Mouse (Mus musculus) forebrain, embryonic 11.5 days (tissue): ENCODE results near the gene Capn11. TPM values are rescaled to one million over a fixed set of nuclear protein-coding genes. Genes with fewer than 3 reads are reported as not detected.

Source experiments
- ATAC-seq: fragments of 200-750 bp; cut with Nextera tagmentation; replicated peaks from 2 replicates; pipeline ENCODE4 v1.8.0; 2017; ENCODE audit warnings: moderate TSS enrichment; ENCODE audit not compliant: low FRiP score
- DNase-seq: peaks from one replicate; pipeline ENCODE4 v3.0.0-alpha.2; 2017; ENCODE audit warnings: low spot score
- H3K27ac ChIP-seq: fragments of 300-500 bp; sonication (generic); 2 replicates; pipeline ENCODE4 v1.5.1; 2014; ENCODE audit warnings: low read depth, low read length
- H3K27me3 ChIP-seq: fragments of 300-500 bp; sonication (generic); 2 replicates; pipeline ENCODE4 v1.6.1; 2014; ENCODE audit warnings: mild to moderate bottlenecking, low read length, mixed read lengths; ENCODE audit not compliant: control insufficient read depth, insufficient read depth
- H3K36me3 ChIP-seq: fragments of 300-500 bp; sonication (generic); 2 replicates; pipeline ENCODE4 v1.6.1; 2014; ENCODE audit warnings: mild to moderate bottlenecking, low read length, moderate library complexity, mixed read lengths; ENCODE audit not compliant: control insufficient read depth, insufficient read depth
- H3K4me1 ChIP-seq: fragments of 300-500 bp; sonication (generic); replicated peaks from 2 replicates; pipeline ENCODE4 v1.6.1; 2014; ENCODE audit warnings: low read length, mixed read lengths; ENCODE audit not compliant: control insufficient read depth, insufficient read depth
- H3K4me2 ChIP-seq: fragments of 300-500 bp; sonication (generic); 2 replicates; pipeline ENCODE4 v1.6.1; 2014; ENCODE audit warnings: low read depth, mild to moderate bottlenecking, low read length, moderate library complexity, mixed read lengths; ENCODE audit not compliant: severe bottlenecking
- H3K4me3 ChIP-seq: fragments of 300-500 bp; sonication (generic); 2 replicates; pipeline ENCODE4 v1.5.1; 2014; ENCODE audit warnings: low read depth, low read length
- H3K9ac ChIP-seq: fragments of 300-500 bp; sonication (generic); 2 replicates; pipeline ENCODE4 v1.6.1; 2014; ENCODE audit warnings: low read length
- H3K9me3 ChIP-seq: fragments of 300-500 bp; sonication (generic); 2 replicates; pipeline ENCODE4 v1.6.1; 2016; ENCODE audit warnings: low read length, mixed read lengths; ENCODE audit not compliant: control insufficient read depth
- WGBS: fragments of 180-500 bp; shearing (Covaris S2); extraction: QIAGEN DNeasy Blood & Tissue Kit; methylation state at CpG from one replicate; pipeline ENCODE4 v1.1.7; 2014; 5-methylcytosine and 5-hydroxymethylcytosine counted together
- polyA plus RNA-seq: library from polyadenylated mRNA; unstranded; fragments of >200 nt; fragmentation: Nextera tagmentation; extraction: Ambion mirVana; gene quantifications from 2 replicates; pipeline ENCODE4 v1.2.1, GENCODE M21; 2014

Capn11 gene
- 0.44 and 0.69 TPM in 2 replicates for polyA plus RNA-seq

DNA sequence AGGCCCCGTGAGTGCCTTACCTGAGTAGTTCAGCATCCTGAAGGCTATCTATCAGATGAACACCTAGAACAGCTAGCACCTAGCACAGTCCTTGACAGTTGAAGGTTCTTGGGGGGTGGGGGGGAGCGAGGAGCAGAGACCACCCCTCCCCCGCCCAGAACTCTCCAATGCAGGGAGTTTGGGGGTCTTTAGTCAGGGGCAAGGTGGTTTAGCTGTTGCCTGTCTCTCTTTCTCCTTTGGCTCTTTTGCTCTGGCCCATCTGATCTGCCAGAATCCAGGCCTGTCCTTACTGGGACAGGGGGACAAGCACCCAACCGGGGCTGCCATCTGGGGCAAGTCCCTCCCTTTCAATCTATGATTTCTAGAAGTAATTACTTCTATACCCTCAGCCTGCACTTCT is at the start of gene Capn11:
Capn11 (minus strand) TSS at position 101 of the 400 bp plus-strand sequence.
- 84% methylated on average over 4 of the region's 4 CpGs for WGBS
- H3K9ac ChIP-seq = no peak within 1 kb of the TSS
- DNase-seq (no peak), ATAC-seq (no peak)
- H3K27ac ChIP-seq = no peak within 1 kb of the TSS
- no peaks in the 10 kb centered on the region for H3K4me1 ChIP-seq
- H3K4me2 ChIP-seq = no peak within 1 kb of the TSS
- H3K9me3 ChIP-seq = no peaks in the 10 kb centered on the region
- no peaks in the 10 kb centered on the region for H3K36me3 ChIP-seq
- no peak within 1 kb of the TSS for H3K4me3 ChIP-seq
- no peaks in the 10 kb centered on the region for H3K27me3 ChIP-seq

DNA sequence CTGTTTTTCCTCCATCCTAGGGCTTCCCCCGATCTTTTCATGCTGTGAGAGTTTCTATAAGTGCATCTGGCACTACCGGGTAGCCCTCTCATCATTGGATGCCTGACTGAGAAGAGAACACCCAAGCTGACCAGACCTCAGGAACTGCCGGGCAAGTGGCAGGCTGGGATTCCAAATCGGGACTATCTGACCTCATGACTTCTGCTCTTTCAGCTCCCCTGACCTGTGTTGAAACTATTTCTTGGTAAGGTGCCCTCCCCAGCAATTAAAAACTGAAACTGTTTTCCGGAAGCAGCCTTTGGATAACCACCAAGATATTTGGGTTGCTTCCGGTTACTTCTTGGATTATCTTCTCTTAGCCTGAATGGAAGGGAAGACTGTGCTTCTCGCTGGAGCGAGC is 49.1 kb upstream of the Capn11 start:
- ATAC-seq = no peak

GRCm38 (mm10) chr17:45707376-45707775 is 48.3 kb upstream of the Capn11 start:
- H3K4me1 ChIP-seq = no peaks in the 10 kb centered on the region
- H3K4me3 ChIP-seq = no peak overlapping the region
- H3K4me2 ChIP-seq = no peak overlapping the region
- no peaks in the 10 kb centered on the region for H3K36me3 ChIP-seq
- no peaks in the 10 kb centered on the region for H3K27me3 ChIP-seq
- DNase-seq (no peak), ATAC-seq (no peak)
- no peak overlapping the region for H3K27ac ChIP-seq
- H3K9ac ChIP-seq = no peak overlapping the region
- WGBS = 38% methylated on average over 3 of the region's 3 CpGs
- H3K9me3 ChIP-seq = no peaks in the 10 kb centered on the region

More for the DNA sequence above, 49.1 kb upstream of the Capn11 start:
- 87% methylated on average over 8 of the region's 8 CpGs for WGBS
- Histone ChIP-seq H3K27me3 (no peaks in the 10 kb centered on the region), H3K4me3 (no peak overlapping the region), H3K9me3 (no peaks in the 10 kb centered on the region), H3K27ac (no peak overlapping the region), H3K9ac (no peak overlapping the region), H3K4me2 (no peak overlapping the region), H3K36me3 (no peaks in the 10 kb centered on the region), H3K4me1 (no peaks in the 10 kb centered on the region)
- DNase-seq = no peak

DNA sequence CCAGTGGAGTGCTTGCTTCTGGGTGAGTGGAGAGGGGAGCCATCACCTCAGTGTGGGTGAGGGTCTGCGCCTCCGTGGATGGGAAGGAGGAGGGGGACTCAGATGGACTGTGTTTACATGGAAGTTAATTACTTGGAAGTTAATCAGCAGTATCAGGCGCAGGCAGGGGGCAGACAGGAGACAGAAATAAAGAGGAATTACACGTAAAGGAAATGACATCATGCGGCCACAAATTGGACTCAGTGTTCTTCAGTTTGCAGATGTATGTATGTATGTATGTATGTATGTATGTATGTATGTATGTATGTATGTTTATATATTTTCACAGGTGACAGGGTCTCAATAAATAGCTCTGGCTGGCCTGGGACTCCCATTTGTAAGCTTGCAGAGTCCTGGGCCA is 47.7 kb upstream of the Capn11 start:
- 75% methylated on average over 5 of the region's 5 CpGs for WGBS
- no peak overlapping the region for H3K27ac ChIP-seq
- no peak for DNase-seq
- H3K36me3 ChIP-seq = no peaks in the 10 kb centered on the region
- H3K9me3 ChIP-seq = no peaks in the 10 kb centered on the region
- no peak overlapping the region for H3K4me2 ChIP-seq
- ATAC-seq = no peak
- no peaks in the 10 kb centered on the region for H3K27me3 ChIP-seq
- H3K4me1 ChIP-seq = no peaks in the 10 kb centered on the region
- no peak overlapping the region for H3K9ac ChIP-seq
- H3K4me3 ChIP-seq = no peak overlapping the region

GRCm38 (mm10) chr17:45703187-45703586 is 44.1 kb upstream of the Capn11 start:
- Histone ChIP-seq H3K9me3 (no peaks in the 10 kb centered on the region), H3K4me1 (no peaks in the 10 kb centered on the region), H3K4me2 (no peak overlapping the region), H3K27ac (no peak overlapping the region), H3K27me3 (no peaks in the 10 kb centered on the region), H3K9ac (no peak overlapping the region), H3K36me3 (no peaks in the 10 kb centered on the region), H3K4me3 (no peak overlapping the region)
- WGBS = 67% methylated on average over 7 of the region's 7 CpGs
- DNase-seq = no peak
- ATAC-seq = no peak

DNA sequence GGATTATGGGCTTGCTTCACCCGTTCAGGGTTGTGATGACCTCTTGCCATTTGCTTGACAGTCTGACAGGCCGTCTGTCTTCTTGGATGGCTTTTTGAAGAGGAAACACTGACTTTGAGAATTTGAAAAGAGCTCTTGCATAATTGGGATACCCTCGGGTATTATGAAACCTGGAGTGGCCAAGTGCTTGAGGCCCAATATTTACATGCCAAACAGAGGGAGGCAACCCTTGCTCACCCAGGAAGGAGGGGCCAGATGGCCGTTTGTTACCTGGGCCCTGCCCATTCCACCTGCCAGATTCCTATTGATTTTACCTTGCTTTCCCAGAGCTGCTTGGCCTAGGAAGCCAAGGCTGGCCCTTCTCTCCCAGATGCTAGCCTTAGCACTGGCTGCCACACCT is 43.1 kb upstream of the Capn11 start:
- no peak for ATAC-seq
- no peak overlapping the region for H3K4me3 ChIP-seq
- 65% methylated on average over 4 of the region's 4 CpGs for WGBS
- DNase-seq = no peak
- no peak overlapping the region for H3K9ac ChIP-seq
- no peak overlapping the region for H3K27ac ChIP-seq
- H3K4me2 ChIP-seq = no peak overlapping the region
- H3K4me1 ChIP-seq = no peaks in the 10 kb centered on the region
- no peaks in the 10 kb centered on the region for H3K9me3 ChIP-seq
- no peaks in the 10 kb centered on the region for H3K36me3 ChIP-seq
- H3K27me3 ChIP-seq = no peaks in the 10 kb centered on the region

GRCm38 (mm10) chr17:45701236-45701591 is 42.1 kb upstream of the Capn11 start:
- WGBS = 76% methylated on average over 9 of the region's 9 CpGs
- H3K36me3 ChIP-seq = no peaks in the 10 kb centered on the region
- H3K4me1 ChIP-seq = no peaks in the 10 kb centered on the region
- no peaks in the 10 kb centered on the region for H3K9me3 ChIP-seq
- no peak overlapping the region for H3K27ac ChIP-seq
- H3K9ac ChIP-seq = no peak overlapping the region
- H3K4me2 ChIP-seq = no peak overlapping the region
- DNase-seq = no peak
- no peaks in the 10 kb centered on the region for H3K27me3 ChIP-seq
- ATAC-seq = no peak
- no peak overlapping the region for H3K4me3 ChIP-seq

DNA sequence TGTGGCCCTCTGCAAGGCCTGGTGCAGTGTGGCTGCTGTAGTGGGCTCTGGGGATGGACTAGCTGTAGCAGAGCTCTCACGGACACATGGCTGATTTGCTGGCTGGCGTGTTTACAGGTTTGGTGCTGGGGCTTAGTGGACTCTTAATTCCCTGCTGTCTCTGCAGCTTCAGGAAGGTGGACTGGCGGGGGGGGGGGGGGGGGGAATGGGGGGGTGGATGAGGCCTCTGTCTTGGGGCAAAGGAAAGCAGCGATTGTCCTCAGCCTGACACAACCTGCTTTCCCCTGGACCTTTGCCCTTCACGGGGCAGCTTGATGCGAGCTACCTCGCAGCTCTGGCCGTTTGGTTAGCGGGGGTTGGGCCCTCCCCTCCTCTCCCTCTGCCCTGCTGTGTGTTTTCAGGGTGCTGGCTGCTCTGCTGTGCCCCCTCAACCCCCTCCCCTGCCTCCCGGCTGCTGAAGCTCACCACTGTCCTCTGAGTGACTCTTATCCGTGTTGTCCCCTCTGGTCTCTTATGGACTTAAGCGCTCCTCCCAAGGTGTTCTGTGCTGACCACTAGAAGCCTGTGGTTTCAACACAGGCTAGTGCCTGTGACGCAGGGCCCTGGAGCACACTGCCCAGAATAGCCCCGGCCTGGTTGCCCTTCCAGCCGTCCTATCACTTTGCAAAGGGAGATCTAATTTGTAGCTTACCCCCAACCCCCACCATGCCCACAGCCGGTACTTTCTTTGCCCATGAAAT is 41.5 kb upstream of the Capn11 start:
- H3K9ac ChIP-seq = no peak overlapping the region
- no peak for ATAC-seq
- H3K27ac ChIP-seq = no peak overlapping the region
- H3K4me3 ChIP-seq = no peak overlapping the region
- 54% methylated on average over 10 of the region's 16 CpGs for WGBS
- H3K4me1 ChIP-seq = no peaks in the 10 kb centered on the region
- H3K9me3 ChIP-seq = no peaks in the 10 kb centered on the region
- no peak overlapping the region for H3K4me2 ChIP-seq
- no peaks in the 10 kb centered on the region for H3K27me3 ChIP-seq
- no peak for DNase-seq
- no peaks in the 10 kb centered on the region for H3K36me3 ChIP-seq

DNA sequence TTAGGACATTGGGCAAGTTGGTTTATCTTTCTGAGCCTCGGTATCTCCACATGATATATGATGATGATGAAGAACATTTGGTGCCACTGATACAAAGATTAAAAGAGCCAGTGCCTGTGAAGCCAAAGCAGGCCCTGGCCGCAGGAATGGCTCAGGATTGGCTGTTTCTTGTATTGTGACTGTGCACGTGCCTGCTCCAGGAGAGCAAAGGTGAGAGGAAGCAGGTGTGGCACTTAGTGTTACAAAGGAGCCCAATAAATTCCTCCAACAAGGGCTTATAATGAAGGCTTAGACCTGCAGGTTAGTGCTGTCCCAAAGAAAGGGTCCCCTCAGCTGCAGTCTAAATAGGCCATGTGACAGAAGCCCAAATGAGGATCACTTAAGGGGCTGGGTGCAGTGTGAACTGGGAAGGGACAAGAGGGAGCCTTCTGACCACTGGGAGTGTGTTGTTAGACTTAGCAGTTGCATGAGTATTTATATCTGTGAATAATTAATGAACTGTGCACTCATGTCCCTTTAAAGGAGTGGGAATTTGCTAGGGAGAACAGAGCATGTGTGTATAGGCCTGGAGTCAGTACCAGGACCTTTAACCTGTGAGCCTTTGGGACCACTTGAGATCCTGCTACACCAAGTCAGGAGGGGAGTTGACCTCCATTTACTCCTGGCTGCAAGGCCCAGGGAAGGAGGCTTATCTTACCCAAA is 40.1 kb upstream of the Capn11 start:
- no peaks in the 10 kb centered on the region for H3K27me3 ChIP-seq
- ATAC-seq = no peak
- no peak overlapping the region for H3K9ac ChIP-seq
- H3K4me3 ChIP-seq = no peak overlapping the region
- WGBS = 87% methylated on average over 3 of the region's 3 CpGs
- H3K27ac ChIP-seq = no peak overlapping the region
- H3K4me1 ChIP-seq = no peaks in the 10 kb centered on the region
- H3K9me3 ChIP-seq = no peaks in the 10 kb centered on the region
- no peak overlapping the region for H3K4me2 ChIP-seq
- no peaks in the 10 kb centered on the region for H3K36me3 ChIP-seq
- DNase-seq = no peak
